Mouse (Mus musculus) ES-E14 (cell line): ENCODE measurements around the gene Trpc5os. TPM values are rescaled to one million over a fixed set of nuclear protein-coding genes. Genes with fewer than 3 reads are reported as not detected.

Source experiments
- DNase-seq: peaks from one replicate; pipeline ENCODE4 v3.0.0-alpha.2; 2013; ENCODE audit warnings: low read depth, low spot score
- H3K27ac ChIP-seq: 2 replicates; pipeline ENCODE4 v1.5.1; 2012; ENCODE audit warnings: low read depth, mild to moderate bottlenecking, low read length, moderate library complexity, mixed read lengths; ENCODE audit not compliant: poor library complexity, insufficient read depth, severe bottlenecking
- H3K36me3 ChIP-seq: 2 replicates; pipeline ENCODE4 v1.6.1; 2012; ENCODE audit warnings: mild to moderate bottlenecking, low read length, moderate library complexity, mixed read lengths; ENCODE audit not compliant: control insufficient read depth, poor library complexity, insufficient read depth, severe bottlenecking
- H3K4me1 ChIP-seq, 2 experiments: fragments of 150-350 bp in 1 of 2; sonication (generic) in 1 of 2; 2 replicates each; pipeline ENCODE4 v1.6.1; 2012; ENCODE audit warnings: low read length in 2 of 2, mild to moderate bottlenecking in 1 of 2, mixed read lengths in 1 of 2; ENCODE audit not compliant: control insufficient read depth in 2 of 2, insufficient read depth in 2 of 2, poor library complexity in 1 of 2
- H3K4me3 ChIP-seq, 2 experiments: fragments of 150-350 bp in 1 of 2; sonication (generic) in 1 of 2; 2 replicates each; pipeline ENCODE4 v1.5.1; 2012; ENCODE audit warnings: low read length in 2 of 2, low read depth in 1 of 2, mild to moderate bottlenecking in 1 of 2, mixed read lengths in 1 of 2; ENCODE audit not compliant: insufficient read depth in 1 of 2, poor library complexity in 1 of 2, severe bottlenecking in 1 of 2
- H3K9ac ChIP-seq: 2 replicates; pipeline ENCODE4 v1.6.1; 2012; ENCODE audit warnings: low read depth, mild to moderate bottlenecking, low read length, mixed read lengths; ENCODE audit not compliant: poor library complexity, insufficient read depth, severe bottlenecking
- H3K9me3 ChIP-seq: fragments of 150-350 bp; sonication (generic); 2 replicates; pipeline ENCODE4 v1.6.1; 2012; ENCODE audit warnings: low read depth, mild to moderate bottlenecking, low read length; ENCODE audit not compliant: control insufficient read depth, insufficient read depth
- CHD2 ChIP-seq: IDR thresholded peaks from 2 replicates; pipeline ENCODE4 v1.6.1; 2014; ENCODE audit warnings: mild to moderate bottlenecking, low read depth, low read length, inconsistent platforms
- HCFC1 ChIP-seq: IDR thresholded peaks from 2 replicates; pipeline ENCODE4 v1.6.1; 2012; ENCODE audit warnings: low read length, inconsistent platforms, borderline replicate concordance; ENCODE audit not compliant: insufficient read depth
- MAFK ChIP-seq: IDR thresholded peaks from 2 replicates; pipeline ENCODE4 v1.6.1; 2014; ENCODE audit warnings: mild to moderate bottlenecking, low read depth, low read length, inconsistent platforms; ENCODE audit not compliant: insufficient read depth
- ZC3H11A ChIP-seq: IDR thresholded peaks from 2 replicates; pipeline ENCODE4 v1.6.1; 2012; ENCODE audit warnings: low read depth, mild to moderate bottlenecking, inconsistent platforms, low read length, borderline replicate concordance
- ZNF384 ChIP-seq: IDR thresholded peaks from 2 replicates; pipeline ENCODE4 v1.6.1; 2012; ENCODE audit warnings: low read depth, low read length, inconsistent platforms
- in situ Hi-C, 2 experiments: fragments of 600-800 bp; cut with MboI; formaldehyde crosslinking; loops; one replicate each; pipeline ENCODE4 v1.15.1; 2025; ENCODE audit warnings: low sequenced_read_pairs in 2 of 2, inconsistent platforms in 1 of 2; ENCODE audit not compliant: unreplicated experiment in 2 of 2
- total RNA-seq: library from RNA; depleted of rRNA; stranded (reverse); fragments of 300-350 nt; gene quantifications from 2 replicates; pipeline ENCODE4 v1.2.3, GENCODE M21; 2012; rRNA removed

Trpc5os gene
- total RNA-seq, 1 experiment = 0.27 TPM

- Histone ChIP-seq H3K27ac (no peak overlapping the region), H3K9me3 (no peaks in the 10 kb centered on the region), H3K4me3 (no peak overlapping the region), H3K9ac (no peak overlapping the region), H3K4me1 (no peaks in the 10 kb centered on the region), H3K36me3 (no peaks in the 10 kb centered on the region)
- in situ Hi-C loops = no loop called here
- no peak for TF ChIP-seq MAFK
- TF ChIP-seq CHD2 = no peak
- TF ChIP-seq HCFC1 = no peak
- TF ChIP-seq ZNF384 = no peak
- no peak for TF ChIP-seq ZC3H11A
- no peak for DNase-seq
Measured at GRCm38 (mm10) chrX:144464416-144464815, 8.0 kb downstream of the Trpc5os start.

DNA sequence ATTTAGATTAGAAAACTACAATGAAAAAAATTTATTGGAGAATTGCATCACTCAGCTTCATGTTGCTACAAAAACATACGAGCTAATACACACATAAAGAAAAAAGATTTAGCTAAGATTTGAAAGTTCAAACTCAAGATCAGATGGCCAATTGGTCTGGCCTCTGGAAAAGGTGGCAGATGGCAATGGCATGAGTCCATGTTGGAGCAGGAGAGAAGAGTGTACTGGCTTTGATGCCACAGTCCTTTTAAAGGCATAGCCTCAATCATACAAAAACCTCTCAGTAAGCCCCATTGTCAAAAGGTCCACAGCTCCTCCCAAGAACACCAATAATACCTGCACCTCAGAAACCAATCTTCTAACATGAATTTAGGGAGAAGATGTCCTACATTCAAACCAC lies 35.0 kb downstream of the Trpc5os start:
- H3K4me3 ChIP-seq = no peak overlapping the region
- in situ Hi-C loops = no loop called here
- H3K9me3 ChIP-seq = no peaks in the 10 kb centered on the region
- H3K36me3 ChIP-seq = no peaks in the 10 kb centered on the region
- no peak overlapping the region for H3K27ac ChIP-seq
- TF ChIP-seq CHD2 (no peak), HCFC1 (no peak), MAFK (no peak), ZC3H11A (no peak), ZNF384 (no peak)
- no peak overlapping the region for H3K9ac ChIP-seq
- DNase-seq = no peak
- H3K4me1 ChIP-seq = no peaks in the 10 kb centered on the region

- Histone ChIP-seq H3K9ac (no peak overlapping the region), H3K4me3 (no peak overlapping the region), H3K4me1 (no peaks in the 10 kb centered on the region), H3K9me3 (no peaks in the 10 kb centered on the region), H3K27ac (no peak overlapping the region), H3K36me3 (no peaks in the 10 kb centered on the region)
- in situ Hi-C loops = no loop called here
- TF ChIP-seq ZNF384 (no peak), MAFK (no peak), CHD2 (no peak), ZC3H11A (no peak), HCFC1 (no peak)
- DNase-seq = no peak
Measured at GRCm38 (mm10) chrX:144523239-144523638, 66.9 kb downstream of the Trpc5os start.

- in situ Hi-C loops = no loop called here
- H3K4me3 ChIP-seq = no peak overlapping the region
- no peak for DNase-seq
Measured at GRCm38 (mm10) chrX:144526042-144526441, 69.7 kb downstream of the Trpc5os start.

More at GRCm38 (mm10) chrX:144526042-144526441, 69.7 kb downstream of the Trpc5os start:
- H3K27ac ChIP-seq = no peak overlapping the region
- no peaks in the 10 kb centered on the region for H3K9me3 ChIP-seq
- TF ChIP-seq CHD2 = no peak
- no peak for TF ChIP-seq MAFK
- no peak for TF ChIP-seq HCFC1
- TF ChIP-seq ZC3H11A = no peak
- no peak for TF ChIP-seq ZNF384
- H3K4me1 ChIP-seq = no peaks in the 10 kb centered on the region
- H3K36me3 ChIP-seq = no peaks in the 10 kb centered on the region
- no peak overlapping the region for H3K9ac ChIP-seq

Other genes with a start within 250 kb of the Trpc5os start
- gene Alg13, start 138.8 kb upstream of the Trpc5os start, total RNA-seq = 159 and 160 TPM in 2 replicates
- gene Trpc5, start 231.6 kb downstream of the Trpc5os start, total RNA-seq = 0.18 and 0.26 TPM in 2 replicates
- gene Rtl4, start 232.3 kb downstream of the Trpc5os start, total RNA-seq = not detected in 2 replicates